Mouse (Mus musculus) frontal cortex, postnatal 36 days (tissue): ENCODE measurements at regions not wholly inside any gene's neighbourhood (a gene's known extent, or its start where the extent isn't known, plus 50 kb on each side); places are given as distances from the start of the nearest gene placed in this dataset.
"Not testable (repeated sequence)": the region's sequence is repeated elsewhere in the genome, so short reads cannot be mapped to it uniquely, and the experiment has no call there.

ENCODE experiments used
- DNase-seq, 2 experiments: peaks; one replicate each; pipeline ENCODE4 v3.0.0; 2022; ENCODE audit warnings: low spot score in 2 of 2

GRCm38 (mm10) chr8:39218716-39219115, 1456.2 kb upstream of the Adam24 start:
- peak; percentile 17 to 49 for DNase-seq

GRCm38 (mm10) chr8:39227239-39227638, 1447.6 kb upstream of the Adam24 start:
- DNase-seq = no peak

- peak; percentile 18 to 52 for DNase-seq
Measured at GRCm38 (mm10) chr8:39268970-39269497, 1405.8 kb upstream of the Adam24 start.

GRCm38 (mm10) chr8:39297548-39298306, 1377.2 kb upstream of the Adam24 start:
- no peak for DNase-seq

- no peak for DNase-seq
Measured at GRCm38 (mm10) chr8:39303742-39304336, 1371.0 kb upstream of the Adam24 start.

GRCm38 (mm10) chr8:39313854-39314253, 1361.0 kb upstream of the Adam24 start:
- DNase-seq = peak in 1 of 2 experiments; percentile 74

- peak; percentile 12 to 56 for DNase-seq
Measured at GRCm38 (mm10) chr8:39315521-39316233, 1359.2 kb upstream of the Adam24 start.

- DNase-seq = peak in 1 of 2 experiments; percentile 15
Measured at GRCm38 (mm10) chr8:39316234-39316568, 1358.7 kb upstream of the Adam24 start.

- no peak for DNase-seq
Measured at GRCm38 (mm10) chr8:39329378-39329777, 1345.5 kb upstream of the Adam24 start.

- DNase-seq = no peak
Measured at GRCm38 (mm10) chr8:39344731-39345130, 1330.1 kb upstream of the Adam24 start.

GRCm38 (mm10) chr8:39346471-39346870, 1328.4 kb upstream of the Adam24 start:
- DNase-seq = no peak

GRCm38 (mm10) chr8:39348956-39349355, 1325.9 kb upstream of the Adam24 start:
- no peak for DNase-seq

- peak in 1 of 2 experiments; percentile 38 for DNase-seq
Measured at GRCm38 (mm10) chr8:39355412-39355811, 1319.5 kb upstream of the Adam24 start.

GRCm38 (mm10) chr8:39357111-39357510, 1317.8 kb upstream of the Adam24 start:
- no peak for DNase-seq

GRCm38 (mm10) chr8:39357865-39358264, 1317.0 kb upstream of the Adam24 start:
- no peak for DNase-seq

- DNase-seq = not testable (repeated sequence)
Measured at GRCm38 (mm10) chr8:39366346-39366745, 1308.5 kb upstream of the Adam24 start.
